Mouse (Mus musculus) kidney, adult 2 months (tissue): ENCODE measurements around the gene Nccrp1. TPM values are rescaled to one million over a fixed set of nuclear protein-coding genes. Genes with fewer than 3 reads are reported as not detected.

Source experiments
- DNase-seq: peaks from one replicate; pipeline ENCODE4 v3.0.0; 2021
- H3K27ac ChIP-seq: fragments of 200-500 bp; 2 replicates; pipeline ENCODE4 v1.5.1; 2012; ENCODE audit warnings: low read depth, low read length, control low read depth, inconsistent platforms; ENCODE audit not compliant: insufficient read depth
- H3K27me3 ChIP-seq: fragments of 200-500 bp; replicated peaks from 2 replicates; pipeline ENCODE4 v1.6.1; 2012; ENCODE audit warnings: mild to moderate bottlenecking, moderate library complexity, low read length, inconsistent platforms; ENCODE audit not compliant: control insufficient read depth, insufficient read depth
- H3K36me3 ChIP-seq: fragments of 200-500 bp; 2 replicates; pipeline ENCODE4 v1.6.1; 2012; ENCODE audit warnings: mild to moderate bottlenecking, moderate library complexity, low read length, inconsistent platforms; ENCODE audit not compliant: control insufficient read depth, insufficient read depth
- H3K4me1 ChIP-seq: fragments of 200-500 bp; 2 replicates; pipeline ENCODE4 v1.6.1; 2011; ENCODE audit warnings: low read length; ENCODE audit not compliant: control insufficient read depth, insufficient read depth
- H3K4me3 ChIP-seq: fragments of 200-500 bp; 2 replicates; pipeline ENCODE4 v1.5.1; 2011; ENCODE audit warnings: mild to moderate bottlenecking, low read depth, low read length, control low read depth; ENCODE audit not compliant: insufficient read depth
- CTCF ChIP-seq: fragments of 200-500 bp; conservative IDR thresholded peaks from 2 replicates; pipeline ENCODE4 v1.5.1; 2011; ENCODE audit warnings: low read depth, mild to moderate bottlenecking, control low read depth, low read length, moderate library complexity, mixed read lengths; ENCODE audit not compliant: insufficient read depth, insufficient read length
- POLR2A ChIP-seq: fragments of 200-500 bp; IDR thresholded peaks from one replicate; pipeline ENCODE4 v1.6.1; 2011; ENCODE audit warnings: low read depth, low read length, control low read depth
- whole genome bisulfite sequencing: fragments of 180-500 bp; shearing (Covaris S2); methylation state at CpG from one replicate; pipeline ENCODE4 v1.1.7; 2018; 5-methylcytosine and 5-hydroxymethylcytosine counted together
- polyA plus RNA-seq: library from polyadenylated mRNA; depleted of rRNA; stranded (reverse); fragments of >200 nt; gene quantifications from 2 replicates; pipeline ENCODE4 v1.2.3, GENCODE M21; 2012

The Nccrp1 gene
- polyA plus RNA-seq, 1 experiment, result 85.4 TPM

- no peak for DNase-seq
Observed at GRCm38 (mm10) chr7:28567539-28567938, 20.5 kb upstream of the Nccrp1 start.

GRCm38 (mm10) chr7:28565407-28565806, 18.4 kb upstream of the Nccrp1 start:
- DNase-seq, result no peak
- H3K4me1 ChIP-seq, result peaks cover 15% of the 10 kb centered on the region
- H3K4me3 ChIP-seq, result no peak overlapping the region
- H3K27me3 ChIP-seq, result no peaks in the 10 kb centered on the region
- H3K36me3 ChIP-seq, result no peaks in the 10 kb centered on the region
- 71% methylated on average over 5 of the region's 5 CpGs for WGBS
- TF ChIP-seq POLR2A, result no peak
- no peak for TF ChIP-seq CTCF
- no peak overlapping the region for H3K27ac ChIP-seq

More at GRCm38 (mm10) chr7:28567539-28567938, 20.5 kb upstream of the Nccrp1 start:
- no peak overlapping the region for H3K4me3 ChIP-seq
- no peak overlapping the region for H3K27ac ChIP-seq
- H3K27me3 ChIP-seq, result no peaks in the 10 kb centered on the region
- peaks cover 36% of the 10 kb centered on the region for H3K4me1 ChIP-seq
- 83% methylated on average over 4 of the region's 4 CpGs for WGBS
- no peak for TF ChIP-seq POLR2A
- TF ChIP-seq CTCF, result no peak
- no peaks in the 10 kb centered on the region for H3K36me3 ChIP-seq

GRCm38 (mm10) chr7:28562951-28563350, 15.9 kb upstream of the Nccrp1 start:
- H3K27ac ChIP-seq, result no peak overlapping the region
- 89% methylated on average over 13 of the region's 13 CpGs for WGBS
- H3K4me3 ChIP-seq, result no peak overlapping the region
- no peaks in the 10 kb centered on the region; the same call in 1 of the 2 replicates for H3K36me3 ChIP-seq
- no peaks in the 10 kb centered on the region for H3K27me3 ChIP-seq
- TF ChIP-seq POLR2A (no peak), CTCF (no peak)
- DNase-seq, result no peak
- H3K4me1 ChIP-seq, result no peaks in the 10 kb centered on the region

- 82% methylated on average over 13 of the region's 13 CpGs for WGBS
Observed at GRCm38 (mm10) chr7:28562371-28562770, 15.3 kb upstream of the Nccrp1 start.

GRCm38 (mm10) chr7:28561967-28562366, 14.9 kb upstream of the Nccrp1 start:
- Histone ChIP-seq H3K27me3 (no peaks in the 10 kb centered on the region), H3K4me3 (no peak overlapping the region), H3K27ac (no peak overlapping the region), H3K4me1 (no peaks in the 10 kb centered on the region), H3K36me3 (no peaks in the 10 kb centered on the region; the same call in 1 of the 2 replicates)
- 83% methylated on average over 11 of the region's 11 CpGs for WGBS
- DNase-seq, result no peak
- TF ChIP-seq CTCF (no peak), POLR2A (no peak)

More at GRCm38 (mm10) chr7:28562371-28562770, 15.3 kb upstream of the Nccrp1 start:
- Histone ChIP-seq H3K4me1 (no peaks in the 10 kb centered on the region), H3K27me3 (no peaks in the 10 kb centered on the region), H3K4me3 (no peak overlapping the region), H3K36me3 (no peaks in the 10 kb centered on the region; the same call in 1 of the 2 replicates), H3K27ac (no peak overlapping the region)
- no peak for DNase-seq
- TF ChIP-seq CTCF (no peak), POLR2A (no peak)

GRCm38 (mm10) chr7:28560856-28561255, 13.8 kb upstream of the Nccrp1 start:
- H3K27ac ChIP-seq, result no peak overlapping the region
- 89% methylated on average over 10 of the region's 10 CpGs for WGBS

GRCm38 (mm10) chr7:28558486-28558885, 11.4 kb upstream of the Nccrp1 start:
- 21% methylated on average over 4 of the region's 4 CpGs for WGBS
- Histone ChIP-seq H3K36me3 (no peaks in the 10 kb centered on the region; the same call in 1 of the 2 replicates), H3K4me1 (no peaks in the 10 kb centered on the region), H3K27ac (peak overlapping the region; percentile 24; the same call in 1 of the 2 replicates), H3K27me3 (no peaks in the 10 kb centered on the region), H3K4me3 (no peak overlapping the region)
- no peak for TF ChIP-seq CTCF
- TF ChIP-seq POLR2A, result no peak
- DNase-seq, result peak; percentile 90

More at GRCm38 (mm10) chr7:28560856-28561255, 13.8 kb upstream of the Nccrp1 start:
- no peak for DNase-seq
- TF ChIP-seq CTCF (no peak), POLR2A (no peak)
- no peak overlapping the region for H3K4me3 ChIP-seq
- H3K27me3 ChIP-seq, result no peaks in the 10 kb centered on the region
- no peaks in the 10 kb centered on the region for H3K4me1 ChIP-seq
- H3K36me3 ChIP-seq, result no peaks in the 10 kb centered on the region; the same call in 1 of the 2 replicates

GRCm38 (mm10) chr7:28557708-28558107, 10.7 kb upstream of the Nccrp1 start:
- Histone ChIP-seq H3K27ac (no peak overlapping the region), H3K27me3 (no peaks in the 10 kb centered on the region), H3K36me3 (no peaks in the 10 kb centered on the region; the same call in 1 of the 2 replicates), H3K4me3 (no peak overlapping the region), H3K4me1 (no peaks in the 10 kb centered on the region)
- WGBS, result 78% methylated on average over 6 of the region's 6 CpGs
- no peak for DNase-seq
- no peak for TF ChIP-seq CTCF
- TF ChIP-seq POLR2A, result no peak
